Mouse (Mus musculus) hindbrain, embryonic 13.5 days (tissue): ENCODE data around the gene Tdp2. TPM values are rescaled to one million over a fixed set of nuclear protein-coding genes. Genes with fewer than 3 reads are reported as not detected.

ENCODE experiments used
- ATAC-seq: fragments of 200-750 bp; cut with Nextera tagmentation; 2 replicates; pipeline ENCODE4 v1.8.0; 2017; ENCODE audit warnings: moderate TSS enrichment; ENCODE audit not compliant: low FRiP score
- H3K27ac ChIP-seq: fragments of 300-500 bp; sonication (generic); 2 replicates; pipeline ENCODE4 v1.5.1; 2015; ENCODE audit warnings: inconsistent platforms, mild to moderate bottlenecking, moderate library complexity
- H3K27me3 ChIP-seq: fragments of 300-500 bp; sonication (generic); 2 replicates; pipeline ENCODE4 v1.6.1; 2015; ENCODE audit warnings: mild to moderate bottlenecking, inconsistent platforms
- H3K36me3 ChIP-seq: fragments of 300-500 bp; sonication (generic); 2 replicates; pipeline ENCODE4 v1.6.1; 2015; ENCODE audit warnings: mild to moderate bottlenecking, inconsistent platforms
- H3K4me1 ChIP-seq: fragments of 300-500 bp; sonication (generic); replicated peaks from 2 replicates; pipeline ENCODE4 v1.6.1; 2015; ENCODE audit warnings: inconsistent platforms
- H3K4me2 ChIP-seq: fragments of 300-500 bp; sonication (generic); 2 replicates; pipeline ENCODE4 v1.6.1; 2015; ENCODE audit warnings: inconsistent platforms, mild to moderate bottlenecking, moderate library complexity
- H3K4me3 ChIP-seq: fragments of 300-500 bp; sonication (generic); 2 replicates; pipeline ENCODE4 v1.5.1; 2015; ENCODE audit warnings: mild to moderate bottlenecking, inconsistent platforms
- H3K9ac ChIP-seq: fragments of 300-500 bp; sonication (generic); 2 replicates; pipeline ENCODE4 v1.6.1; 2015; ENCODE audit warnings: mild to moderate bottlenecking, inconsistent platforms
- H3K9me3 ChIP-seq: fragments of 300-500 bp; sonication (generic); 2 replicates; pipeline ENCODE4 v1.6.1; 2016; ENCODE audit warnings: inconsistent platforms
- WGBS: fragments of 180-500 bp; shearing (Covaris S2); methylation state at CpG from one replicate; pipeline ENCODE4 v1.1.7; 2015; 5-methylcytosine and 5-hydroxymethylcytosine counted together
- polyA plus RNA-seq: library from polyadenylated mRNA; unstranded; fragments of >200 nt; fragmentation: Nextera tagmentation; extraction: Ambion mirVana; gene quantifications from 2 replicates; pipeline ENCODE4 v1.2.1, GENCODE M21; 2015

The Tdp2 gene
- polyA plus RNA-seq, 1 experiment from 2014 or later = 41.2 TPM

GRCm38 (mm10) chr13:24802131-24802691 is 29.3 kb upstream of the Tdp2 start:
- Histone ChIP-seq H3K36me3 (peaks cover 13% of the 10 kb centered on the region), H3K27ac (peak overlapping the region; percentile 99), H3K4me1 (peaks cover 33% of the 10 kb centered on the region), H3K4me2 (peak overlapping the region; percentile 94), H3K9me3 (no peaks in the 10 kb centered on the region), H3K9ac (peak overlapping the region; percentile 96), H3K4me3 (peak overlapping the region; percentile 98), H3K27me3 (no peaks in the 10 kb centered on the region)
- ATAC-seq = no peak
- WGBS = under 1% methylated on average over 26 of the region's 26 CpGs

- WGBS = 18% methylated on average over 2 of the region's 2 CpGs
- H3K9ac ChIP-seq = peak overlapping the region; percentile 96
- H3K27ac ChIP-seq = no peak overlapping the region
- no peaks in the 10 kb centered on the region for H3K9me3 ChIP-seq
- peaks cover 33% of the 10 kb centered on the region for H3K4me1 ChIP-seq
- H3K4me2 ChIP-seq = peak overlapping the region; percentile 94
- peaks cover 23% of the 10 kb centered on the region for H3K36me3 ChIP-seq
- no peak for ATAC-seq
- peak overlapping the region; percentile 98 for H3K4me3 ChIP-seq
- no peaks in the 10 kb centered on the region for H3K27me3 ChIP-seq
These were observed 28.3 kb upstream of the Tdp2 start for GRCm38 (mm10) chr13:24803196-24803595.

GRCm38 (mm10) chr13:24806079-24806478 is 25.4 kb upstream of the Tdp2 start:
- no peak overlapping the region for H3K4me3 ChIP-seq
- no peak overlapping the region for H3K4me2 ChIP-seq
- no peaks in the 10 kb centered on the region for H3K9me3 ChIP-seq
- no peak for ATAC-seq
- H3K27ac ChIP-seq = no peak overlapping the region
- peaks cover 26% of the 10 kb centered on the region for H3K4me1 ChIP-seq
- H3K27me3 ChIP-seq = no peaks in the 10 kb centered on the region
- H3K36me3 ChIP-seq = peaks cover 47% of the 10 kb centered on the region
- H3K9ac ChIP-seq = no peak overlapping the region

- Histone ChIP-seq H3K27ac (no peak overlapping the region), H3K9me3 (no peaks in the 10 kb centered on the region), H3K36me3 (peaks cover 69% of the 10 kb centered on the region), H3K27me3 (no peaks in the 10 kb centered on the region), H3K4me3 (no peak overlapping the region), H3K9ac (no peak overlapping the region), H3K4me1 (no peaks in the 10 kb centered on the region), H3K4me2 (no peak overlapping the region)
- ATAC-seq = no peak
- WGBS = 99% methylated on average over 2 of the region's 2 CpGs
These were observed 19.0 kb upstream of the Tdp2 start for GRCm38 (mm10) chr13:24812521-24812920.

GRCm38 (mm10) chr13:24814616-24815015 is 16.9 kb upstream of the Tdp2 start:
- H3K27me3 ChIP-seq = no peaks in the 10 kb centered on the region
- no peak overlapping the region for H3K9ac ChIP-seq
- H3K27ac ChIP-seq = no peak overlapping the region
- peaks cover 56% of the 10 kb centered on the region for H3K36me3 ChIP-seq
- no peak overlapping the region for H3K4me2 ChIP-seq
- H3K4me3 ChIP-seq = no peak overlapping the region
- no peaks in the 10 kb centered on the region for H3K4me1 ChIP-seq
- 81% methylated on average over 1 of the region's 1 CpGs for WGBS
- no peak for ATAC-seq
- H3K9me3 ChIP-seq = no peaks in the 10 kb centered on the region

GRCm38 (mm10) chr13:24816125-24817092 is 15.1 kb upstream of the Tdp2 start:
- Histone ChIP-seq H3K4me3 (no peak overlapping the region), H3K9me3 (no peaks in the 10 kb centered on the region), H3K36me3 (peaks cover 39% of the 10 kb centered on the region), H3K9ac (no peak overlapping the region), H3K4me1 (no peaks in the 10 kb centered on the region), H3K4me2 (no peak overlapping the region), H3K27me3 (no peaks in the 10 kb centered on the region), H3K27ac (no peak overlapping the region)
- 64% methylated on average over 4 of the region's 4 CpGs for WGBS
- ATAC-seq = peak; percentile 79

- Histone ChIP-seq H3K4me1 (no peaks in the 10 kb centered on the region), H3K36me3 (peaks cover 11% of the 10 kb centered on the region; the same call in 1 of the 2 replicates), H3K4me3 (no peak overlapping the region), H3K9me3 (no peaks in the 10 kb centered on the region), H3K9ac (no peak overlapping the region), H3K27ac (no peak overlapping the region), H3K4me2 (no peak overlapping the region), H3K27me3 (no peaks in the 10 kb centered on the region)
- 86% methylated on average over 1 of the region's 1 CpGs for WGBS
- ATAC-seq = no peak
These were observed 11.5 kb upstream of the Tdp2 start for GRCm38 (mm10) chr13:24819931-24820330.

- no peaks in the 10 kb centered on the region for H3K9me3 ChIP-seq
- peaks cover 4% of the 10 kb centered on the region; the same call in 1 of the 2 replicates for H3K36me3 ChIP-seq
- 90% methylated on average over 16 of the region's 16 CpGs for WGBS
- no peaks in the 10 kb centered on the region for H3K27me3 ChIP-seq
- no peak overlapping the region for H3K4me2 ChIP-seq
- H3K27ac ChIP-seq = no peak overlapping the region
- H3K4me3 ChIP-seq = no peak overlapping the region
- no peaks in the 10 kb centered on the region for H3K4me1 ChIP-seq
- H3K9ac ChIP-seq = no peak overlapping the region
- no peak for ATAC-seq
These were observed 8.7 kb upstream of the Tdp2 start for GRCm38 (mm10) chr13:24822663-24823343.

- ATAC-seq = no peak
- Histone ChIP-seq H3K9me3 (no peaks in the 10 kb centered on the region), H3K4me3 (no peak overlapping the region), H3K27me3 (no peaks in the 10 kb centered on the region), H3K27ac (no peak overlapping the region), H3K4me1 (no peaks in the 10 kb centered on the region), H3K9ac (no peak overlapping the region), H3K36me3 (no peaks in the 10 kb centered on the region), H3K4me2 (no peak overlapping the region)
- WGBS = 94% methylated on average over 4 of the region's 4 CpGs
These were observed 6.8 kb upstream of the Tdp2 start for GRCm38 (mm10) chr13:24824647-24825046.

- Histone ChIP-seq H3K36me3 (no peaks in the 10 kb centered on the region), H3K4me2 (no peak overlapping the region), H3K27me3 (no peaks in the 10 kb centered on the region), H3K27ac (no peak overlapping the region), H3K4me3 (no peak overlapping the region), H3K4me1 (peaks cover 1% of the 10 kb centered on the region), H3K9ac (no peak overlapping the region), H3K9me3 (no peaks in the 10 kb centered on the region)
- WGBS = 87% methylated on average over 4 of the region's 4 CpGs
- no peak for ATAC-seq
These were observed 5.9 kb upstream of the Tdp2 start for GRCm38 (mm10) chr13:24825587-24825986.

- Histone ChIP-seq H3K36me3 (no peaks in the 10 kb centered on the region), H3K27me3 (no peaks in the 10 kb centered on the region), H3K4me3 (no peak overlapping the region), H3K27ac (no peak overlapping the region), H3K9ac (no peak overlapping the region), H3K4me2 (no peak overlapping the region), H3K9me3 (no peaks in the 10 kb centered on the region), H3K4me1 (peaks cover 4% of the 10 kb centered on the region)
- WGBS = 91% methylated on average over 7 of the region's 7 CpGs
- no peak for ATAC-seq
These were observed 5.4 kb upstream of the Tdp2 start for GRCm38 (mm10) chr13:24826116-24826515.

GRCm38 (mm10) chr13:24830756-24831352 is 625 bp upstream of the Tdp2 start:
- H3K4me3 ChIP-seq = peak overlapping the region; percentile 94
- WGBS = 4% methylated on average over 20 of the region's 20 CpGs
- no peaks in the 10 kb centered on the region for H3K9me3 ChIP-seq
- no peaks in the 10 kb centered on the region for H3K27me3 ChIP-seq
- peak overlapping the region; percentile 73 for H3K4me2 ChIP-seq
- H3K4me1 ChIP-seq = peaks cover 33% of the 10 kb centered on the region
- peak overlapping the region; percentile 73 for H3K9ac ChIP-seq
- H3K36me3 ChIP-seq = no peaks in the 10 kb centered on the region
- peak overlapping the region; percentile 95 for H3K27ac ChIP-seq
- no peak for ATAC-seq
